Mouse (Mus musculus): ENCODE data around the gene Trim62.

DNA sequence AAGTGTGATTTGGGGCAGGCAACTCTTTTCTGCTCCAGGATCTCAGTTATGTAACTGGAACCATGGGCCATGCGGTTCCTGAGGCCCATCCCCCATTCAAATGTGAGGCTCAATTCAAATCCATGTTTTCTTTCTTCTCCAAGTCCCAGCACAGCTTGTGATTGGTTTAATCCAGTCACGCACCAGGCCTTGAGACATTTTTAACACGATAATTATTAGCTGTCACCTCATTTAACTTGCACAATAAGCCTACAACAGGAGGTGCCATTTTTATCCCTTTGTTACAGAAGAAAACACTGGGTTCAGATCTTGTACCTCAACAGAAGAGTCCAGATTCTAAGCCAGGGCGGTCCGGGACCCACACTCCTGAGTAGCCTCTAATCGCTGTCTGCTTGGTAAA is 34.4 kb downstream of the Trim62 start:
- no peak for TF ChIP-seq CTCF (IDR thresholded peaks at IDR 0.05; ENCODE audit: control insufficient read depth, insufficient read depth, insufficient read length)
- no peak for TF ChIP-seq USF1 (IDR thresholded peaks at IDR 0.05; ENCODE audit: low read depth)
- TF ChIP-seq MYOG (IDR thresholded peaks at IDR 0.05; ENCODE audit: control insufficient read depth, extremely low read depth, insufficient read length): no peak
- no peak for TF ChIP-seq MAX (IDR thresholded peaks at IDR 0.05)
